Mouse (Mus musculus): Measurements from ENCODE around the gene Ephb2.

GRCm38 (mm10) chr4:136706696-136707095 is 129.1 kb downstream of the Ephb2 start:
- TF ChIP-seq POLR2A (IDR thresholded peaks at IDR 0.05; ENCODE audit: low read depth, low read length) (no peak), CTCF (IDR thresholded peaks at IDR 0.05; ENCODE audit: extremely low read depth, insufficient read length, insufficient replicate concordance, low read depth, low read length) (no peak)

Data from small intestine, adult 2 months (tissue).